Mouse (Mus musculus): ENCODE results near the gene Zfp960. TPM values are rescaled to one million over a fixed set of nuclear protein-coding genes. Genes with fewer than 3 reads are reported as not detected.
"Not testable (repeated sequence)": the region's sequence is repeated elsewhere in the genome, so short reads cannot be mapped to it uniquely, and the experiment has no call there.

Zfp960 gene
- 4.4 and 6.0 TPM in 2 replicates for polyA plus RNA-seq (2014; fragmentation: Nextera tagmentation; extraction: Ambion mirVana)

- WGBS = 1% methylated on average over 16 of the region's 21 CpGs
- DNase-seq (ENCODE audit: low spot score) (peak; percentile 86), ATAC-seq (ENCODE audit: low FRiP score) (peak; percentile 100)
- peak within 1 kb of the TSS; percentile 55 for H3K9ac ChIP-seq
- not testable (repeated sequence) for H3K27me3 ChIP-seq (ENCODE audit: control insufficient read depth, insufficient read depth, low read length); H3K36me3 ChIP-seq (replicated peaks; ENCODE audit: control insufficient read depth, insufficient read depth); H3K4me1 ChIP-seq (replicated peaks; ENCODE audit: control insufficient read depth, insufficient read depth, low read length); H3K9me3 ChIP-seq (ENCODE audit: control insufficient read depth, low read length)
- peak within 1 kb of the TSS; percentile 52 for H3K4me2 ChIP-seq (replicated peaks)
- H3K4me3 ChIP-seq (replicated peaks; ENCODE audit: low read length) = peak within 1 kb of the TSS; percentile 38
- H3K27ac ChIP-seq = peak within 1 kb of the TSS; percentile 47
Observed at GRCm38 (mm10) chr17:17063628-17064494, at the start of gene Zfp960. Gene Zfp960 (plus strand): TSS chr17:17064113.

GRCm38 (mm10) chr17:17018071-17018470 lies 45.8 kb upstream of the Zfp960 start:
- not testable (repeated sequence) for H3K9ac ChIP-seq; ATAC-seq (ENCODE audit: low FRiP score)
- 97% methylated on average over 2 of the region's 2 CpGs for WGBS

GRCm38 (mm10) chr17:17059566-17059965 lies 4.3 kb upstream of the Zfp960 start:
- 78% methylated on average over 1 of the region's 1 CpGs for WGBS
- H3K4me1 ChIP-seq (replicated peaks; ENCODE audit: control insufficient read depth, insufficient read depth, low read length) = not testable (repeated sequence)

More at GRCm38 (mm10) chr17:17018071-17018470, 45.8 kb upstream of the Zfp960 start:
- not testable (repeated sequence) for H3K36me3 ChIP-seq (replicated peaks; ENCODE audit: control insufficient read depth, insufficient read depth); DNase-seq (ENCODE audit: low spot score); H3K27ac ChIP-seq; H3K4me2 ChIP-seq (replicated peaks); H3K4me3 ChIP-seq (replicated peaks; ENCODE audit: low read length); H3K27me3 ChIP-seq (ENCODE audit: control insufficient read depth, insufficient read depth, low read length); H3K4me1 ChIP-seq (replicated peaks; ENCODE audit: control insufficient read depth, insufficient read depth, low read length)
- H3K9me3 ChIP-seq (ENCODE audit: control insufficient read depth, low read length) = peaks cover 27% of the 10 kb centered on the region

GRCm38 (mm10) chr17:17120830-17121502 lies 57.1 kb downstream of the Zfp960 start, which contains the start of gene Zfp97:
Gene Zfp97 (plus strand): TSS chr17:17121415.
- H3K9ac ChIP-seq; H3K36me3 ChIP-seq (replicated peaks; ENCODE audit: control insufficient read depth, insufficient read depth); H3K4me3 ChIP-seq (replicated peaks; ENCODE audit: low read length); H3K4me2 ChIP-seq (replicated peaks); H3K4me1 ChIP-seq (replicated peaks; ENCODE audit: control insufficient read depth, insufficient read depth, low read length); H3K9me3 ChIP-seq (ENCODE audit: control insufficient read depth, low read length); DNase-seq (ENCODE audit: low spot score); H3K27ac ChIP-seq; H3K27me3 ChIP-seq (ENCODE audit: control insufficient read depth, insufficient read depth, low read length): not testable (repeated sequence)
- WGBS = no CpG with 5 or more reads among the region's 8 CpGs
- ATAC-seq (ENCODE audit: low FRiP score) = peak; percentile 97

More at GRCm38 (mm10) chr17:17059566-17059965, 4.3 kb upstream of the Zfp960 start:
- H3K36me3 ChIP-seq (replicated peaks; ENCODE audit: control insufficient read depth, insufficient read depth); H3K27ac ChIP-seq; H3K4me2 ChIP-seq (replicated peaks); ATAC-seq (ENCODE audit: low FRiP score); H3K27me3 ChIP-seq (ENCODE audit: control insufficient read depth, insufficient read depth, low read length); H3K4me3 ChIP-seq (replicated peaks; ENCODE audit: low read length); H3K9me3 ChIP-seq (ENCODE audit: control insufficient read depth, low read length); DNase-seq (ENCODE audit: low spot score); H3K9ac ChIP-seq: not testable (repeated sequence)

Other genes starting within 250 kb of the Zfp960 start
- gene Zfp97, start 57.3 kb downstream of the Zfp960 start, polyA plus RNA-seq (2014; fragmentation: Nextera tagmentation; extraction: Ambion mirVana) = 3.9 and 4.4 TPM in 2 replicates